ENCODE assay signal across 9 mouse cellular contexts in the genomic region with DNA sequence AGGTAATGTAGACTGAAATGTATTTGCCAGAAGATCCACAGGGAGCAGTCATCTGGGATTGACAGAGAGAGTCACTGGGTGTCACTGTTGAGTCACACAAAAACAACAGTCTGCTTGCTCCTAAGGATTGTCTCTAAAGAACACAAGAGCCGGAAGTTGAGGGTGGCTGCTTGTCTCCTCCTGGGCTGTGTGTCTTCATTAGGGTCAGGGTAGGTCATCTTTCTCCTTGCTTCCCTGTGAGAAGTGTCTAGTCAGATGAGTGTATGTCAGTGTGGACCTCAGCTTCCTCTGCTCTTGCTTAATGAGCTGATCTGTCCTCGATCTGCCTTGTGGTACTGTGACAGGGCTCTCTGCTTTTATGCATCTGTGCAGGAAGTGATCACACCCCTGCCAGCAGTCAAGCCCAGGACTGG.
DNase-seq lines count a peak whose midpoint lies in the region; ATAC-seq and TF ChIP-seq lines count a peak whose summit lies in the region.
"Had no signal": no experiment of that assay in that cellular context is flagged by ENCODE, and none has a peak within 500 bp of the region (broad histone marks: within the 10 kb centered on the region; RNA-seq: fewer than 3 reads in every experiment).

No protein-coding gene starts in this region.

- H3K4me1 ChIP-seq in heart, embryonic 12.5 days (replicated peaks) = no peaks in the 10 kb centered on the region
- H3K4me1 ChIP-seq in liver, adult 2 months (ENCODE audit: control insufficient read depth, insufficient read depth, low read length) = no peaks in the 10 kb centered on the region

- peak; percentile 73; the same call in 1 of the 2 replicates for ATAC-seq in heart, embryonic 12.5 days (ENCODE audit: insufficient number of reproducible peaks, low FRiP score)
- ATAC-seq in frontal cortex, adult (ENCODE audit: low TSS enrichment) = peak; percentile 100

- H3K9me3 ChIP-seq in heart, embryonic 12.5 days (replicated peaks) = no peaks in the 10 kb centered on the region

- no peak for TF ChIP-seq CTCF in liver, adult 2 months (IDR thresholded peaks at IDR 0.05; ENCODE audit: low read depth, low read length)

- no peak overlapping the region for H3K27ac ChIP-seq in heart, embryonic 12.5 days (ENCODE audit: poor library complexity, severe bottlenecking)
- no peak overlapping the region for H3K27ac ChIP-seq in liver, adult 2 months (replicated peaks; ENCODE audit: insufficient read depth, low read depth, low read length)

- WGBS in heart, embryonic 12.5 days = 18% methylated on average over 2 of the region's 2 CpGs
- WGBS in liver, adult 2 months = 14% methylated on average over 2 of the region's 2 CpGs

- no peak for TF ChIP-seq POLR2A in liver, adult 2 months (IDR thresholded peaks at IDR 0.05; ENCODE audit: extremely low read depth, insufficient read depth, low read length)

- DNase-seq in heart, postnatal 36 days = no peak
- DNase-seq in cerebellum, adult 8-10 months = peak; percentile 74
- peak; percentile 7 for DNase-seq in kidney, postnatal 14 days
- peak; percentile 36 for DNase-seq in liver, adult 2 months (ENCODE audit: extremely low read depth, low read depth, low spot score)
- DNase-seq in retina, postnatal 7 days (ENCODE audit: low read depth, low spot score) = peak; percentile 19
- DNase-seq in B cell, adult 2 months = no peak

- no peaks in the 10 kb centered on the region for H3K79me2 ChIP-seq in liver, adult 2 months (ENCODE audit: control insufficient read depth, insufficient read depth, low read length)

- no peaks in the 10 kb centered on the region for H3K27me3 ChIP-seq in heart, embryonic 12.5 days (replicated peaks)
- no peaks in the 10 kb centered on the region for H3K27me3 ChIP-seq in liver, adult 2 months (ENCODE audit: control insufficient read depth, insufficient read depth, low read length)
- H3K27me3 ChIP-seq: CH12.LX had no signal

- peak overlapping the region; percentile 50 for H3K4me2 ChIP-seq in heart, embryonic 12.5 days

- no peak overlapping the region for H3K9ac ChIP-seq in heart, embryonic 12.5 days
- no peak overlapping the region for H3K9ac ChIP-seq in liver, adult 2 months (ENCODE audit: low read depth, low read length)

- intact Hi-C loops in heart, postnatal 36 days (cut with DNase I) = loop anchor here (2.0 kb wide), 1 partner anchor 824 kb away; no protein-coding TSS in a partner anchor

- no peaks in the 10 kb centered on the region for H3K36me3 ChIP-seq in heart, embryonic 12.5 days
- H3K36me3 ChIP-seq in liver, adult 2 months (ENCODE audit: control insufficient read depth, insufficient read depth, low read length) = no peaks in the 10 kb centered on the region

- no peak overlapping the region for H3K4me3 ChIP-seq in heart, embryonic 12.5 days
- H3K4me3 ChIP-seq in liver, adult 2 months (ENCODE audit: insufficient read depth, low read depth, low read length) = no peak overlapping the region

Comparison
In these comparisons a context has a peak if more than half of its experiments do, and no peak if none do; other contexts are left out.
1. DNase-seq: peak in cerebellum, adult 8-10 months (single experiment), kidney, postnatal 14 days (single experiment), liver, adult 2 months (single experiment) and retina, postnatal 7 days (single experiment); none in heart, postnatal 36 days (0 of 2) and B cell, adult 2 months (0 of 2).